Mouse (Mus musculus) c-Kit-positive CD71-negative TER-119-negative erythroid progenitor cells, embryonic 14.5 days (primary cell): ENCODE measurements around the gene Armc9.

Source experiments
- DNase-seq: peaks from one replicate; pipeline ENCODE4 v3.0.0-alpha.2; 2013; ENCODE audit warnings: low read depth

Armc9 gene

GRCm38 (mm10) chr1:86174602-86175001 is 20.0 kb downstream of the Armc9 start:
- DNase-seq, result no peak

- DNase-seq, result no peak
Measured at GRCm38 (mm10) chr1:86176066-86176465, 21.5 kb downstream of the Armc9 start.

GRCm38 (mm10) chr1:86178462-86179253 is 24.1 kb downstream of the Armc9 start:
- DNase-seq, result peak; percentile 82

GRCm38 (mm10) chr1:86182004-86182709 is 27.6 kb downstream of the Armc9 start:
- no peak for DNase-seq

GRCm38 (mm10) chr1:86183577-86184263 is 29.1 kb downstream of the Armc9 start:
- DNase-seq, result no peak

- DNase-seq, result peak; percentile 30
Measured at GRCm38 (mm10) chr1:86186762-86187161, 32.2 kb downstream of the Armc9 start.

- DNase-seq, result no peak
Measured at GRCm38 (mm10) chr1:86187856-86188255, 33.3 kb downstream of the Armc9 start.

- no peak for DNase-seq
Measured at GRCm38 (mm10) chr1:86188271-86188670, 33.7 kb downstream of the Armc9 start.

- DNase-seq, result no peak
Measured at GRCm38 (mm10) chr1:86189034-86189702, 34.6 kb downstream of the Armc9 start.

GRCm38 (mm10) chr1:86190843-86191242 is 36.3 kb downstream of the Armc9 start:
- no peak for DNase-seq

- DNase-seq, result no peak
Measured at GRCm38 (mm10) chr1:86194044-86194443, 39.5 kb downstream of the Armc9 start.

- DNase-seq, result no peak
Measured at GRCm38 (mm10) chr1:86198276-86198675, 43.7 kb downstream of the Armc9 start.

GRCm38 (mm10) chr1:86199026-86199425 is 44.4 kb downstream of the Armc9 start:
- DNase-seq, result no peak

GRCm38 (mm10) chr1:86201312-86201711 is 46.7 kb downstream of the Armc9 start:
- no peak for DNase-seq

- no peak for DNase-seq
Measured at GRCm38 (mm10) chr1:86202617-86203219, 48.1 kb downstream of the Armc9 start.

GRCm38 (mm10) chr1:86210676-86211075 is 56.1 kb downstream of the Armc9 start:
- no peak for DNase-seq

GRCm38 (mm10) chr1:86211498-86211897 is 56.9 kb downstream of the Armc9 start:
- no peak for DNase-seq

GRCm38 (mm10) chr1:86212731-86213130 is 58.2 kb downstream of the Armc9 start:
- DNase-seq, result no peak

GRCm38 (mm10) chr1:86214158-86214557 is 59.6 kb downstream of the Armc9 start:
- DNase-seq, result peak; percentile 78

- DNase-seq, result no peak
Measured at GRCm38 (mm10) chr1:86215297-86215696, 60.7 kb downstream of the Armc9 start.

GRCm38 (mm10) chr1:86216412-86216811 is 61.8 kb downstream of the Armc9 start:
- no peak for DNase-seq

- DNase-seq, result no peak
Measured at GRCm38 (mm10) chr1:86217976-86218375, 63.4 kb downstream of the Armc9 start.
